Mouse (Mus musculus): ENCODE data around the gene Ctps.

DNA sequence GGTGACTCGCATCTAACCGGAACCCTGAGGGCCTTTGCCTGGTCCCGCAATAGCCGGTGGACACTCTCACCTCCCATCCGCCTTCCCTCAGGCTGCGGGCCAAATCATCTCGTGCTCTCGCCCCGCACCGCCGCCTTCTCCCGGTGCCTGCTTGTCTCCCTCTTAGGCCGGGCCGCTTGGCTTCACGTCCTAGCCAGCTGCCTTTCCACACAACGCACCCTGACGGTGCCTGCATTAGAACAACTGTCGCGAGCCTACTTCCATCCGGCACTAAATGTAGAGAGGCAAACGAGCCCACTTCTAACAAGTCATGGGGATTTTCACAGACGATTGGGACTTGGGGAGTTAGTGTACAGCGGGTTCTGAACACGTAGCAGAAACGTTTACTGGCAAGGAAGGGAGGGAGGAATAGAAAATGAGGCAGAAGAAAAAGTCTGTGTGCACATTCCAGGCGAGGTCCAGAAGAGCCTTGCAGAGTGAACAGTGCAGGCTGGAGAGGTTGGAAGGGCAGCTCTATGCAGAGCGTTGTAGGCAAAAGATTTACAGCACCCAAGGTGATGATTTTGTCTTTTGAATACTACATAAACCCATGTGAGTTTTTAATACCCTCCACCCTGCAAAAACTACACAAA lies 478 bp upstream of the Ctps start:
- TF ChIP-seq POLR2A (IDR thresholded peaks at IDR 0.05; ENCODE audit: control insufficient read depth, low read depth, low read length) (no peak), CTCF (IDR thresholded peaks at IDR 0.05; ENCODE audit: control insufficient read depth, insufficient read depth, insufficient replicate concordance, low read depth, low read length) (no peak)

Measured in testis, adult 2 months (tissue).